Mouse (Mus musculus): ENCODE data around the gene Col9a2. TPM values are rescaled to one million over a fixed set of nuclear protein-coding genes. Genes with fewer than 3 reads are reported as not detected.

Col9a2 gene
- polyA plus RNA-seq, 1 experiment from 2014 or later: 4.6 TPM

DNA sequence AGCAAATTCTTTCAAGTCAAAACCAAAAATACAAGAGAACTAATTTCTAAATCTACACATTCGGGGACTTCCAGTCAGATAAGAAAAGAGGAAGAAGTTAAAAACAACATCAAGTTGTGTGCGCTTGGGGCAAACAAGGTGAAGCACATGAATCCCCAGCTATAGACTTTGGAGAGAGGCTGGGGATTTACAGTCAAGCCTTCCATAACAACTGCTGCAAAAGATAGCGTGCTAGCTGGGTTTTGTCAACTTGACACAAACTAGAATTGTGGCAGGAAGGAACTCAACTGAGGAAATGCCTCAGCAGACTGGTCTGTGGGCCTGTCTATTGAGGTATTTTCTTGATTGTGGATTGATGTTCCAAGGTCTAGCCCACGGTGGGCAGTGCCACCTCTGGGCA, 34.5 kb upstream of the Col9a2 start:
- Histone ChIP-seq H3K27me3 (ENCODE audit: control insufficient read depth, insufficient read depth, low read length) (no peaks in the 10 kb centered on the region), H3K4me2 (peak overlapping the region; percentile 11; the same call in 1 of the 2 replicates), H3K4me3 (ENCODE audit: low read depth, low read length) (no peak overlapping the region), H3K27ac (ENCODE audit: low read depth, low read length) (peak overlapping the region; percentile 64), H3K9me3 (replicated peaks; ENCODE audit: control insufficient read depth, low read length) (no peaks in the 10 kb centered on the region), H3K9ac (ENCODE audit: low read depth, low read length) (no peak overlapping the region), H3K4me1 (ENCODE audit: control insufficient read depth, insufficient read depth, low read length) (peaks cover 34% of the 10 kb centered on the region), H3K36me3 (ENCODE audit: control insufficient read depth, insufficient read depth, low read length) (no peaks in the 10 kb centered on the region)
- WGBS (ENCODE audit: insufficient replicate concordance): 25% methylated on average over 4 of the region's 4 CpGs
- ATAC-seq (replicated peaks; ENCODE audit: insufficient number of reproducible peaks, low FRiP score, low TSS enrichment): 0 out of 2 replicates have a peak, but pooled peaks have one; percentile 50

DNA sequence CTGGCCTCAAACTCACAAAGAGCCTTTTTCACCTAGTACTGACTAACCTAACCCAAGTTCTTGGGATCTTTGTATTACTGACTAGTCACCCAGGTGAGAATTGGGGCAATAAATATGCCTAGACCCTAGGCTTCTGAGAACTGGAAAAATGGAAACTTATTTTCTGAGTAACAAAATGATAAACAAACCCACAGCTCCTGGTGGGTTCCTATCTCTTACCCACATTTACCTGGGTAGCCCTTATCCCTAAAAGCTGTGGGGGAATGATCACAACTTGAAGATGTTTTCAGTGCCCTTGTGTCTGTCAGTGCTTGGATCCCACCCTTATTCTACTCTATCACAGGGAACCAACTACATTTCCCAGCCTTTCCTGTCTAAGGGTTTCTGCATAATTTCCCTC, 32.2 kb upstream of the Col9a2 start:
- Histone ChIP-seq H3K4me1 (ENCODE audit: control insufficient read depth, insufficient read depth, low read length) (peaks cover 25% of the 10 kb centered on the region), H3K27ac (ENCODE audit: low read depth, low read length) (no peak overlapping the region), H3K9me3 (replicated peaks; ENCODE audit: control insufficient read depth, low read length) (no peaks in the 10 kb centered on the region), H3K27me3 (ENCODE audit: control insufficient read depth, insufficient read depth, low read length) (no peaks in the 10 kb centered on the region), H3K4me2 (no peak overlapping the region), H3K4me3 (ENCODE audit: low read depth, low read length) (no peak overlapping the region), H3K9ac (ENCODE audit: low read depth, low read length) (no peak overlapping the region), H3K36me3 (ENCODE audit: control insufficient read depth, insufficient read depth, low read length) (no peaks in the 10 kb centered on the region)
- no peak for ATAC-seq (replicated peaks; ENCODE audit: insufficient number of reproducible peaks, low FRiP score, low TSS enrichment)

DNA sequence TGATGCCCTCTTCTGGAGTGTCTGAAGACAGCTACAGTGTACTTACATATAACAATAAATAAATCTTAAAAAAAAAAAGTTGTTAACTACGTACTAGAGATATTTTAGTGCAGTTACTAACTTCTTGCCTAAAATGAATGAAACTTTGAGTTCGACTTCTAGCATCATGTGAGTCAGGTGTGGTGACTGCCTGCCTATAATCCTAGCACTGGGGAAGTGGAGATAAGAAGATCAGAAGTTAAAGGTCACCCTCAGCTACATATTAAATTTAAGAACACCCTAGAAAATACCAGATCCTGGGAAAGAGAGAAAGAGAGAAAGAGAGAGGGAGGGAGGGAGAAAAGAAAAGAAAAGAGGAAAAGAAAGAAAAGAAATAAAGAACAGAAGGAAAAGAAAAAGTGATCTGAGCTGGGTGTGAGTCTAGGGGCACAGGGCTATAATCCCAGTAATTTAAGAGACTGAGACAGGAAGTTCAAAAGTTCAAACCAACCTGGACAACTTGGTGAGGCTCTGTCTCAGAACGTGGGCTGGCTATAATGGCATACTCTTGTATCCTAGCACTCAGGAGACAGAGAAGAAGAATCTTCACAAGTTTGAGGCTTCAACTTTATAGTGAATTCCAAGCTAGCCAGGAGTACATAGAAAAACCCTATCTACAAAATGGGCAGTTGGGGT, 31.0 kb upstream of the Col9a2 start:
- ATAC-seq (replicated peaks; ENCODE audit: insufficient number of reproducible peaks, low FRiP score, low TSS enrichment): no peak
- no peak overlapping the region for H3K4me3 ChIP-seq (ENCODE audit: low read depth, low read length)
- no peak overlapping the region for H3K27ac ChIP-seq (ENCODE audit: low read depth, low read length)
- H3K27me3 ChIP-seq (ENCODE audit: control insufficient read depth, insufficient read depth, low read length): no peaks in the 10 kb centered on the region
- WGBS (ENCODE audit: insufficient replicate concordance): 68% methylated on average over 3 of the region's 3 CpGs
- H3K9me3 ChIP-seq (replicated peaks; ENCODE audit: control insufficient read depth, low read length): no peaks in the 10 kb centered on the region
- no peak overlapping the region for H3K4me2 ChIP-seq
- H3K9ac ChIP-seq (ENCODE audit: low read depth, low read length): no peak overlapping the region
- H3K36me3 ChIP-seq (ENCODE audit: control insufficient read depth, insufficient read depth, low read length): no peaks in the 10 kb centered on the region
- H3K4me1 ChIP-seq (ENCODE audit: control insufficient read depth, insufficient read depth, low read length): peaks cover 17% of the 10 kb centered on the region

DNA sequence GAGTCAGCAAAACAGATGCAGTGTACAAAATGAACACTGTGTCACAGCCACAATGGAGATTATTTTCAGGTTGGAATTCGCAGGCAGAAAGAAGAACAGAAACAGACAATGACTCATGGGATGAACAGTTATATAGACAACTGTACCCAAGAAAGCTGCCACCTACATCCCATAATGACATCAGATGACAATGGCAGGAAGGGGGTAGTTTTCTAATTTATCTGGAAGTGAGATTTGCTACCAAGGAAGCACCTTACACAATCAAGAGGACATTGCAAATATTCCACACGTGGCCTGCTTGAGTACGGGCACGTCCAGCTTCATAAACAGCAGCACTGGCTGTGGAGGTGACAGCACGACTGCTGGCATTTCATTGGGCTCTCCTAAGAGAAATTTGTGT, 30.0 kb upstream of the Col9a2 start:
- Histone ChIP-seq H3K27ac (ENCODE audit: low read depth, low read length) (no peak overlapping the region), H3K4me1 (ENCODE audit: control insufficient read depth, insufficient read depth, low read length) (peaks cover 14% of the 10 kb centered on the region), H3K4me2 (no peak overlapping the region), H3K9ac (ENCODE audit: low read depth, low read length) (no peak overlapping the region), H3K36me3 (ENCODE audit: control insufficient read depth, insufficient read depth, low read length) (no peaks in the 10 kb centered on the region), H3K27me3 (ENCODE audit: control insufficient read depth, insufficient read depth, low read length) (no peaks in the 10 kb centered on the region), H3K9me3 (replicated peaks; ENCODE audit: control insufficient read depth, low read length) (no peaks in the 10 kb centered on the region), H3K4me3 (ENCODE audit: low read depth, low read length) (no peak overlapping the region)
- ATAC-seq (replicated peaks; ENCODE audit: insufficient number of reproducible peaks, low FRiP score, low TSS enrichment): no peak
- 74% methylated on average over 5 of the region's 5 CpGs for WGBS (ENCODE audit: insufficient replicate concordance)

DNA sequence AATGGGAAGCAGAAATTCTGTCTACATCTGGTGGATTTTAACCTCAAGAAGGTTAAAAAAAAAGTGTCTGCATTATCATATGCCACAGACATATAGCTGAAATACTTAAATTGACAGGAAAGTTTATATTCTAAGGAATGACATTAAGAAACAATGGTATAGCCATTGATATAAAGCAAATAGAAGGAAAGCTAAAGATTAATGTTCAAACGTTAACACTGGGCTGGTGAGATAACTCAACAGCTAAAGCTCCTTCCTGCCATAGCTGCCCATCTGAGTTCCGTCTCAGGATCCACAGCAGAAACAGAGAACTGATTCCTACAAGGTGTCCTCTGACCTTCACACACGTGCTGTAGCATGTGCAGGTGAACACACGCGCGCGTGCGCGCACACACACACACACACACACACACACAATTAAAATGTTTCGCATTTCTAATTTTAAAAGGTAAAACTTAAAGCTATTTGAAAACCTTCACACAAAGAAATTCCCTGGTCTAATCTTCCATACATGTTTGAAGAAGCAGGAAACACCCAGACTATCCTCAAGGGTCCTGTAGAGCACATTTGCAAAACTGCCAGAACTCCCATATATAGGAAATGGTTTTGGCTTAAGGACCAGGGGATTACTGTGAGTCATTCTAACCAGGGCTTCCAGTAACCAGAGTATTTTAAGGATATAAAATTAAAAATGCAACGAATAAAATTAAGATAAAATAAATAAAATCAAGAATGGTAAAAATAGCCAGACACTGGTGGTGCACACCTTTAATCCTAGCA, 28.2 kb upstream of the Col9a2 start:
- ATAC-seq (replicated peaks; ENCODE audit: insufficient number of reproducible peaks, low FRiP score, low TSS enrichment): no peak
- no peak overlapping the region for H3K9ac ChIP-seq (ENCODE audit: low read depth, low read length)
- no peak overlapping the region for H3K27ac ChIP-seq (ENCODE audit: low read depth, low read length)
- no peak overlapping the region for H3K4me2 ChIP-seq
- H3K36me3 ChIP-seq (ENCODE audit: control insufficient read depth, insufficient read depth, low read length): no peaks in the 10 kb centered on the region
- H3K9me3 ChIP-seq (replicated peaks; ENCODE audit: control insufficient read depth, low read length): no peaks in the 10 kb centered on the region
- H3K4me1 ChIP-seq (ENCODE audit: control insufficient read depth, insufficient read depth, low read length): peaks cover 16% of the 10 kb centered on the region
- H3K27me3 ChIP-seq (ENCODE audit: control insufficient read depth, insufficient read depth, low read length): no peaks in the 10 kb centered on the region
- 79% methylated on average over 11 of the region's 11 CpGs for WGBS (ENCODE audit: insufficient replicate concordance)
- H3K4me3 ChIP-seq (ENCODE audit: low read depth, low read length): no peak overlapping the region

DNA sequence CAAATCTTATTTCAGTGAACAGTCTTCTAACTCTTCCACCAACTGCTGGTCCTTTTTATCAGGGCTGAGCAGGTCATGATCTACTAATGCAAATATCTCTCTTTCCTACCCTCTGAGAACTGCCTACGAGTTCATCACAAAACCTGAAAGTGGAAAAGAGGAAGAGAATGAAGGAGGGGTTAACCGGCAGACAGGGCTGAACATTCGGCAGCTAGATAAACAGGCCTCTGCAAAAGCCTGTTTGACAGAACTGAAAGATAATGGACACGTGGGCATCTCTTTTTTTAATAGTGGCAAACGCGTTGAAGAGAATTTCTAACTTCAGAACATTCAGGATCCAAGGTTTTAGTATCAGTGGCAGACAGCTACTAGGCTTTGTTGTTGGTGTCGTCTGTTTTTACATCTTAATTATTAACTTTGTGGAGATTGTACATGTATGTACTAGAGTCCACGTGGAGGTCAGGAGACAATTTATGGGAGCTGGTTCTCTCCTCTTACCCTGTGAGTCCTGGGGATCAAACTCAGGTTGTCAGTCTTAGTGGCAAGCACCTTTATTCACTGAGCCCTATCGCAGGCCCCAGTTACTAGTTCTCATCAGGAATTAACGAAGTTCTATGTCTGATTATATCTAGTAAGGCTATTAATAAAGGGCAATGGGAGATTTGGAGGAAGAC, 24.5 kb upstream of the Col9a2 start:
- no peaks in the 10 kb centered on the region for H3K27me3 ChIP-seq (ENCODE audit: control insufficient read depth, insufficient read depth, low read length)
- H3K9ac ChIP-seq (ENCODE audit: low read depth, low read length): no peak overlapping the region
- peaks cover 17% of the 10 kb centered on the region for H3K4me1 ChIP-seq (ENCODE audit: control insufficient read depth, insufficient read depth, low read length)
- no peaks in the 10 kb centered on the region for H3K9me3 ChIP-seq (replicated peaks; ENCODE audit: control insufficient read depth, low read length)
- peak overlapping the region; percentile 16 for H3K4me3 ChIP-seq (ENCODE audit: low read depth, low read length)
- no peaks in the 10 kb centered on the region for H3K36me3 ChIP-seq (ENCODE audit: control insufficient read depth, insufficient read depth, low read length)
- 55% methylated on average over 10 of the region's 10 CpGs for WGBS (ENCODE audit: insufficient replicate concordance)
- no peak for ATAC-seq (replicated peaks; ENCODE audit: insufficient number of reproducible peaks, low FRiP score, low TSS enrichment)
- H3K4me2 ChIP-seq: peak overlapping the region; percentile 93
- H3K27ac ChIP-seq (ENCODE audit: low read depth, low read length): no peak overlapping the region

DNA sequence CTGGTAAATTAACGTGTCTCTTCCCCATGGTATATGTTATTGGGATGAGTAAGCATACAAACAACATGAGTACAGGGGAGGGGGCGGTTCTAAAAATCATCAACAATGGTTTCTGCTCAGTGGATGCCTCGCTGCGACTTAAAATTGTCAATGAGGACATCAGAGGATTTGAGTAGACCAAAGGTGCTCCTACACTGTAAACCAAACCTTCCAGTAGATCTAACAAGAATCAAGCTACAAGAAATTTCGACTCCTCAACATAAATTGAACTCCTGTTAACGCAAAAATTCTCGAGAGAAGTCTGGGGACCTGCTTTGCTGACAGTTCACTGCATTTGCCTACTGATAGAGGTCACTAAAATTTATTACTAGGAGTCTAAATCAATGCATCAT, 23.9 kb upstream of the Col9a2 start:
- ATAC-seq (replicated peaks; ENCODE audit: insufficient number of reproducible peaks, low FRiP score, low TSS enrichment): no peak
- Histone ChIP-seq H3K9ac (ENCODE audit: low read depth, low read length) (no peak overlapping the region), H3K4me2 (peak overlapping the region; percentile 93), H3K27ac (ENCODE audit: low read depth, low read length) (no peak overlapping the region), H3K9me3 (replicated peaks; ENCODE audit: control insufficient read depth, low read length) (no peaks in the 10 kb centered on the region), H3K4me3 (ENCODE audit: low read depth, low read length) (peak overlapping the region; percentile 99), H3K4me1 (ENCODE audit: control insufficient read depth, insufficient read depth, low read length) (peaks cover 17% of the 10 kb centered on the region), H3K36me3 (ENCODE audit: control insufficient read depth, insufficient read depth, low read length) (no peaks in the 10 kb centered on the region), H3K27me3 (ENCODE audit: control insufficient read depth, insufficient read depth, low read length) (no peaks in the 10 kb centered on the region)
- 76% methylated on average over 7 of the region's 7 CpGs for WGBS (ENCODE audit: insufficient replicate concordance)

DNA sequence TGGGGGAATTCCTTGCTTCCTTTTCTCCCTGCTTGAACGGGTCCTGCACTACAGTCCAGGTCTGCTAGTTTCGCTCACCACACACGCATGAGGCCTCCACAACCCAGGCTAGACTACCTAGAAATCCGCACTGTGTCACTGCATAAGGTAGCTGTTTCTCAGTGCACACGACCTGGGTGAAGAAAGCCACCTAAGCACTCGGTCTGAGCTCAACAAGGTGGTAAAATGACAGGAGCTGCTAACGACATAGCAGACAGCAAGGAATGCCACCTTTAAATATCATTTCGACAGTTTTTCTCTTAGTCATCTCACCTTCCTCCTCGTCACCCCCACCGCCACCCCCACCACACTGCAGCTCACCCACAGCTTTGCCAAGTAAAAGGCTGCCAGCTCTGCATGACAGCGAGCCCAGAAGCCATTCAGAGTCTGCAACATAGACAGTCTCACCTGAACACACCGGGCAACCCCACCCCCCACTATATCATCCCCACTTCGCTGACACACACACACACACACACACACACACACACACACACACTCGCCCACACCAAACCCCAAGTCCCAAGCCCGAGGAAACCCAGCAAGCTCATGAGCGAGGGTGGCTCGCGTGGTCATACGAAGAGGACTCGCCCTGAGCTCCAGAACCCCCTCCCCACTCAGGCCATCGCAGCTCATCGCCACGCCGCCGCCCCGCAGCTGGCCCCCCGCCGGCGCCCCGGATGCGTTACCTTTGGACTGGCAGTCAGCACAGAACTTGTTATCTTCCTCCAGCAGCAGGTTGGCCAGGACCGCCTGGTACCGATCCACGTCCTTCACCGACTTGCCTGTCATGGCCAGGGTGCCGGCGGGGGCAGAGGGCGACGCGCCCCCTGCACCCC, 22.9 kb upstream of the Col9a2 start:
- peaks cover 17% of the 10 kb centered on the region for H3K4me1 ChIP-seq (ENCODE audit: control insufficient read depth, insufficient read depth, low read length)
- 4% methylated on average over 40 of the region's 40 CpGs for WGBS (ENCODE audit: insufficient replicate concordance)
- no peak for ATAC-seq (replicated peaks; ENCODE audit: insufficient number of reproducible peaks, low FRiP score, low TSS enrichment)

More for the DNA sequence above, 22.9 kb upstream of the Col9a2 start:
- no peaks in the 10 kb centered on the region for H3K36me3 ChIP-seq (ENCODE audit: control insufficient read depth, insufficient read depth, low read length)
- no peaks in the 10 kb centered on the region for H3K27me3 ChIP-seq (ENCODE audit: control insufficient read depth, insufficient read depth, low read length)
- peak overlapping the region; percentile 99 for H3K4me3 ChIP-seq (ENCODE audit: low read depth, low read length)
- peak overlapping the region; percentile 70 for H3K27ac ChIP-seq (ENCODE audit: low read depth, low read length)
- H3K9ac ChIP-seq (ENCODE audit: low read depth, low read length): peak overlapping the region; percentile 81
- H3K9me3 ChIP-seq (replicated peaks; ENCODE audit: control insufficient read depth, low read length): no peaks in the 10 kb centered on the region
- H3K4me2 ChIP-seq: peak overlapping the region; percentile 93
